Mouse (Mus musculus) MEL-GATA-1-ER (cell line): Measurements from ENCODE around the gene Mroh2a.

Experiments used
- DNase-seq: peaks from one replicate; pipeline ENCODE4 v3.0.0-alpha.2; 2012; ENCODE audit warnings: low read depth; ENCODE audit errors: extremely low read depth

Gene Mroh2a

DNA sequence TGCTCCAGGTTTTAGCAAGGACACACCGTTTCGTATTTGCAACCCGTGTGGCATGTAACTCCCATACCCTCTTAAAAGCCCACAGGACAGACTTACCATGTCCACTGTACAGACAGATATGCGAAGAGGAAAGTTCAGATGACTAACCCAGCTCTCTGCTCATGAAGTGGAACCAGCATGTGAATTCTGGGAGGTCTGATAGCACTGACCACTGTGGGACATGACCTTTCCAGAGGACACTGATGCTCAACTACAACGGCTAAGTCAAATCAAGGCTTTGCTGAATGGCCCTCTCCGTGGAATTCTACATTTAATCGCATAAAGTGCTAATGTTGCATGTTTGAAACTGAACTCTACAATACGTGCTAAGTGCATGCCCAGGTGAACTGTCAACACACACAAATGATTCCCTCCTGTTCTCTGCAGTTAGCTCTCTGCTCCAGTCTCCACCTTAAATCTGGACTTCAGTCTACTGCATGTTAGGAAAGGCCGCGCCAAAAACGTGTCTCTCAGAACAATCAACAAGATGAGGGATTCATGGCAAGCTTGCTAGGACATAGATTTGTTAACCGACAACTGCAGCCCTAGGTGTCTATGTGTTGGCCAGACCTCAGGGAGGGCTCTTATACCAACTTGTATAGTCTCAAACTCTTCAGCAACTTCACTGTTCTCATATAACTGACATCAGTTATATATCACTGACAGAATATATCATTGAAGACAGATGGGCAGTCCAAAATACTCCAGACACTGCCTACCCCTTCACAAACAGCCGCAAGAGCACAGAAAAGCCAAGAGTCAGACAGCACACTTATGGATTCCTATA lies 49.1 kb downstream of the Mroh2a start:
- DNase-seq, result peak; percentile 35

DNA sequence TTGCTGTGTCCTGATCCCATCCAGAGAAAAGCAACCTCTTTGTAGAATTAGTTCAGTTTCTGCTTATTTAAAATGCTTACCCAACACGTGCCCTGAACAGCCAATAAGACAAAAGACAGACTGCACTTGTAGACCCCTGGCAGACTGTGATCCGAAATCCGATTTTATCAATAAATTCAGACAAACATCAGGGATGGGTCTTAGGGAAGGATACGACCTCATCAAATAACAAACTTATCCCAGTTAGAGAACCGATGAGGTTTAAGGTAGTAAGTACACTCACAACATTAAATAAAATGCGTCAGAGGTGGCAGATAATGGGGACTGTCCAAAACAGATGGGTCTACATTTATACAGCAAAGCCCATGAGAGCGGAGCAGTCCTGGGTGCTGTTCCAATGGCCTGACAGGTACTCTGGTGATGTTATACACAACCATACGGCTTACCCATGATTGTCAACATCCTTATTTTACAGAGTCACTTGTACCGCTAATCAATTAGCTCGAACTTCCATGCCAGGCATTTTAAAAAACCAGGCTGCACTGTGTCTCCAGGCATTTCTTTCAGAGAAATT lies 49.8 kb downstream of the Mroh2a start:
- DNase-seq, result no peak

- DNase-seq, result peak; percentile 99
Observed at GRCm38 (mm10) chr1:88277098-88277817, 50.5 kb downstream of the Mroh2a start, which contains the start of the genes Hjurp and Trpm8. Gene Hjurp (minus strand): TSS chr1:88277633. Gene Trpm8 (plus strand): TSS chr1:88277661.

GRCm38 (mm10) chr1:88277818-88278511 lies 51.2 kb downstream of the Mroh2a start:
- no peak for DNase-seq

DNA sequence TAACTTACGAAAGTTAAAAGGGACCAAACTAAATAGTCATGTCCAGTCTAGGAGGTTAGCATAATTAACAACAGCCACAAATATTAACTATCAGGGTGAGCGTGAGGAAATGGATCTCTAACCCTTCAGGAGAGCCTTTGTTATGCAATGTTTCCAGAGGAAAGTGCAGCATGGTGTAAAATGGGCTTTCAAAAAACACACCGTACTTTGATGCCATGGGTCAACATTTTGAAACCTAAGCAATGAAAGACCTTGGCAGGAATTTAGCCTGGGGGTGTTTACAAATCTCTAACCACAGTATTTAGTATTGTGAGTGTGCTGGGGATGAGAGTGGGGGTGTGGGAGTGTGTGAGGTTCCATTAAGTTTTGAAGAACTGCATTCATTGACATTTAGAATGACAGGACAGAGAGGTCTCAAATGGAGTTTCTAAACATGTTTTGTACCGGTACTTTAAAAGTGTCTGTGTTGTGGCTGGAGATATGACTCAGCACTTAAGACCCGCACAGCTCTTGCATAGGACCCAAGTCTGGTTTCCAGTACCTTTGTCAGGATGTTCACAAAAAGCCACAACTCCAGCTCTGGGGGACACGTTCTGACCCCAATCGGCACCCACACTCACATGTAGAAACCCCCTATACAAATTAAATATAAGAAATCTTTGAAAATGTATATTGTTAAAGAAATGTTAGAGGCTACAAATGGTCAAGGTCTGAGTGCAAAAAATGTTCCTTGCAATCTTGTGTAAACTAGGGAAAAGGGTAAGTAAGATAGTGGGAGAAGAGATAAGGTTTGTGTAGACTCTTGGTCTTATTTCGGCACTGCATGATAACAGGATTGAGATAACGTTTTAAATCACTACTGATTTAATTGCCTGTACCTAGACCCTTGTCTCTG lies 52.6 kb downstream of the Mroh2a start:
- DNase-seq, result no peak

- DNase-seq, result no peak
Observed at GRCm38 (mm10) chr1:88280006-88280690, 53.4 kb downstream of the Mroh2a start.

DNA sequence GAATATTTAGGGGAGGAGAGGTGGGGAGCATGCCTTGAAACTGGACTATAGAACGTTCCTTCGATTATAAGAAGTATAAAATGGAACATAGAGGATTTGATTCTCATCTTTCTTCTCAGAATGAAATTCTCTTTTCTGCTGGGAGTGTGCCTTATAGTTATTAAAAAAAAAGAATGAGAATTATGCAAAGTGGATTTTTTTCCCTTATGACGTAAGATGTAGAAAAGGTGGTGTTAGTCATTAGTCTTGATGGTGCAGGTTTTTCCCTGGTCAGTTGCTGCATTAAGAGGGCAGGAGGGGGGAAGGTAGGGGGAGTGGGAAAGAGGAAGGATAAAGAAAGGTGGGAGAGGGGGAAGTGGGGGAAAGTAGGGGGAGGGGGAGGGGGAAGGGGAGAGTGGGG lies 55.5 kb downstream of the Mroh2a start:
- no peak for DNase-seq

DNA sequence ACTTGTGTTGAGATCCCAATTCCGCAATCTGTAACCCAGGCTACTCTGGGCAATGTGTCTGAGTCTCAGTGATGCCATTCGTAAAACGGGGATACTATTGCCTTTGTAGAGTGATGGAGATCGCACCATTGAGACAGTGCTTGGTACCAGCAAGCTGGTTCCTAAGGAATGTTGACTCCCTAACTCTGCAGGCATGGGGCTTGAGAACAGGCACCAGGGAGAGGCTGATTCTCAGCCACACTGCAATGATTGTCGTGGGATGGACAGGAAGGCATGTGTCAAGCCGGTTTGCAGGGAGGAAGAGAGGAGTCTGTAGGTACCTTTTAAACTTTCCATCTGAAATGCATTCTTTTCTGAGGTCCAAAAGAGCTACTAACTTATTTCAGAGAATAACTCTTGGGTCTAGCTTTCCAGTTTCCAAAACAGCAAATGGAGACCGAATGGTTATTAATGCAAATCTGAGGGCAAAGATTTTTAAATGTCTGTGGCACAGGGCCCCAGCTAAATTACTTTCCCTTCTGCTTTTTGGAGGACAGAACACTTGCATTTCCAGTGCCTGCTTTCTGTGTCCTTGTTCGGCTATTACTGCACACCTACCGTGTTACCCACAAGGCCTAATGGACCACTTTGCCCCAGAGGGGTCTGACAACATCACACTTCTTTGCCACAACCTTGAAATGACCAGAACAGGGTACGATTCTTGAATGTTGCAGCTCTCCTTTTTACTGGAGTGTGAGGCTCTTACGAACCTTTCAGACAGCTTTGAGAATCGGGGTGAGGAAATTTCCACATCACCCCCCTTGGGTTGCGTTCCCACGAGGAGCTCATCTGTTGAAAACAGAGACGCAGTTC lies 56.8 kb downstream of the Mroh2a start:
- no peak for DNase-seq

GRCm38 (mm10) chr1:88284228-88284945 lies 57.6 kb downstream of the Mroh2a start:
- DNase-seq, result no peak

- DNase-seq, result no peak
Observed at GRCm38 (mm10) chr1:88284946-88285320, 58.1 kb downstream of the Mroh2a start.

DNA sequence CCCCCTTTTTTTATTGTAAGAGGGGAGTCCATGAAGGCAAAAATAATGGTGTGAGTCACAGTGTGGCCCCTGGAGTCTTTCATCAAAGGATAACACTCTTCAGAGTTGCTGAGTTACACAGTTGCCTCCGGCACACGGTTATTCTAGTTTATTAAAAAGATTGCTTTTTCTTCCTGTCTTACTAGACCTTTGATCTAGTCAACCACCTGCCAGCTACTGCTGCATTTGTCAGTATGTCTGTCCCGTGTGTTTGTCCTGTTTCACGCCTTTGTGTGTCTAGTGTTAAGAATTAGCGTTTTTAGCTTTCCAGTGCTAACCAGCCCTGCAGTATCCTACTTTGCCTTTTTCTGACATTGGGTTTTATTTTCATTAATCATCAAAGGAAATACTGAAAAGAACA lies 58.9 kb downstream of the Mroh2a start:
- DNase-seq, result no peak

GRCm38 (mm10) chr1:88286136-88286845 lies 59.5 kb downstream of the Mroh2a start:
- DNase-seq, result no peak

- no peak for DNase-seq
Observed at GRCm38 (mm10) chr1:88286887-88287696, 60.3 kb downstream of the Mroh2a start.

DNA sequence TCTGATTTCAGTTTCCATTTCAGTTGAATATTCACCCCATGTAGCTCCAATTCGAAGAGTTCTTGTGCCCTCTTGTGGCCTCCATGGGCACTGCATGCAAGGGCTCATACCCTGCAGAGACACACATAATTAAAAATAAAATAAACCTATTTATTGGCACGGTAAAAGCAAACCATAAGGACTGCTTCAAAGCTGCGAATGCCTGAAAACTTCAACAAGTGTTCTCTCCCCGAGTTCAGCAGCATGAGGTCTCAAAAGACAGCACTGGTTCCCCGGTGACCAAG lies 60.9 kb downstream of the Mroh2a start:
- peak; percentile 66 for DNase-seq

GRCm38 (mm10) chr1:88288056-88288788 lies 61.4 kb downstream of the Mroh2a start:
- DNase-seq, result no peak

DNA sequence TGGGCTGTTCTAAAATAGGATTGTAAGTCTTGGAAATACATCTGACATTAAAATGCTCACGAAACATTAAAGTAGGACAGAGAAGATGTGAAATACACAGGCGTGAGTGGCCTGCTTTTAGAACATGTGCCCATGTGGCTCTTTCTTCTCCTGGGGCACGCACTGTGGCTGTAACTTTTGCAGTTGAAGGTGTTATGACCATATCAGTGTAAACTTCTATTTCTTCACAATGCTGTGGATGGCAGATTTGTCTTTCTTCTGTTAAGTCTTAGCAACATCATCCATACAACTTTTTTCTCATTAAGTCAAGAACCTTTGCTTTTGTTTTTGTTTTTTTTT lies 62.0 kb downstream of the Mroh2a start:
- no peak for DNase-seq

DNA sequence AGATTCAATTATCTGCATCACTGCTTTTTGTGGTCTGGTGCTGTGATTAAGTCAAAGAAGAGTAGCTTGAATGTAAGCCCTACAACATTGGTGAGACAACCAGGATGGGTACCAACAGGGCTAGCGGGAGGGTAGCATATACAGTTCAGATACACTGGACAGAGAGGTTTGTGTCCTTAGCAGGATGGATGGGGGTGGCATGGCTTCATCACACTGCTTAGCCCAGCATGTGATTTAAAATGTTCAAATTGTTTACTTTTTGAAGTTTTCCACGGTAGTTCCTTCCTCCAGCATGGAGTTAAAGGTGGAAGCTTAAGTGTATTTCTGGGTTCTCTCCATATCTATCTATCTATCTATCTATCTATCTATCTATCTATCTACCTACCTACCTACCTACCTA lies 62.4 kb downstream of the Mroh2a start:
- no peak for DNase-seq
